Mouse (Mus musculus) MEL (cell line): ENCODE measurements around the gene Tmem132b.

Experiments
- CHD2 ChIP-seq: IDR thresholded peaks from 2 replicates; pipeline ENCODE4 v1.6.1; 2011; ENCODE audit warnings: low read length, improper control_type of control experiment
- CTCF ChIP-seq, 3 experiments: IDR thresholded peaks in 2 of 3; conservative IDR thresholded peaks in 1 of 3; 2 replicates each; pipeline ENCODE4 v1.5.1; 2011 to 2012; ENCODE audit warnings: low read length in 3 of 3, low read depth in 2 of 3, mild to moderate bottlenecking in 2 of 3, improper control_type of control experiment in 1 of 3, inconsistent platforms in 1 of 3, mixed read lengths in 1 of 3, moderate library complexity in 1 of 3; ENCODE audit not compliant: control insufficient read depth in 1 of 3, insufficient read depth in 1 of 3, poor library complexity in 1 of 3, severe bottlenecking in 1 of 3
- GABPA ChIP-seq: IDR thresholded peaks from 2 replicates; pipeline ENCODE4 v1.6.1; 2012; ENCODE audit warnings: low read depth, mild to moderate bottlenecking, inconsistent platforms, low read length, improper control_type of control experiment, moderate library complexity
- GATA1 ChIP-seq: IDR thresholded peaks from 2 replicates; pipeline ENCODE4 v1.6.1; 2011; ENCODE audit warnings: low read depth, low read length, improper control_type of control experiment
- MEF2A ChIP-seq: IDR thresholded peaks from 2 replicates; pipeline ENCODE4 v1.6.1; 2014; ENCODE audit warnings: low read depth, mild to moderate bottlenecking, inconsistent platforms, low read length, improper control_type of control experiment; ENCODE audit not compliant: poor library complexity, insufficient replicate concordance, severe bottlenecking; ENCODE audit errors: extremely low read depth
- NELFE ChIP-seq: IDR thresholded peaks from 2 replicates; pipeline ENCODE4 v1.6.1; 2011; ENCODE audit warnings: low read depth, low read length, improper control_type of control experiment
- POLR2A ChIP-seq, 2 experiments: IDR thresholded peaks; 2 replicates each; pipeline ENCODE4 v1.6.1; 2011 to 2012; ENCODE audit warnings: low read length in 2 of 2, mild to moderate bottlenecking in 2 of 2, control low read depth in 1 of 2, improper control_type of control experiment in 1 of 2, low read depth in 1 of 2, moderate library complexity in 1 of 2; ENCODE audit not compliant: control insufficient read depth in 1 of 2, insufficient read depth in 1 of 2, poor library complexity in 1 of 2
- TBP ChIP-seq: IDR thresholded peaks from 2 replicates; pipeline ENCODE4 v1.8.0; 2011; ENCODE audit warnings: low read depth, low read length, improper control_type of control experiment
- USF1 ChIP-seq: IDR thresholded peaks from 2 replicates; pipeline ENCODE4 v1.6.1; 2014; ENCODE audit warnings: low read depth, mild to moderate bottlenecking, inconsistent platforms, low read length, improper control_type of control experiment, moderate library complexity

GRCm38 (mm10) chr5:125709160-125709559 is 177.6 kb downstream of the Tmem132b start:
- TF ChIP-seq CTCF (IDR thresholded peaks at IDR 0.05 in 2 of 3, conservative IDR thresholded peaks at IDR 0.05 in 1 of 3; ENCODE audit: control insufficient read depth in 1 of 3, insufficient read depth in 1 of 3, low read depth in 2 of 3, low read length in 3 of 3, poor library complexity in 1 of 3, severe bottlenecking in 1 of 3) (peak; percentile 15 to 44 (median 16); a peak in 4 of 6 replicates), USF1 (no peak), POLR2A (IDR thresholded peaks at IDR 0.05; ENCODE audit: control insufficient read depth in 1 of 2, insufficient read depth in 1 of 2, low read depth in 1 of 2, low read length in 2 of 2, poor library complexity in 1 of 2) (no peak), GABPA (no peak), GATA1 (no peak), CHD2 (no peak), NELFE (no peak), TBP (no peak), MEF2A (no peak)
